Mouse (Mus musculus): ENCODE measurements around the gene Mapre3. TPM values are rescaled to one million over a fixed set of nuclear protein-coding genes. Genes with fewer than 3 reads are reported as not detected.

Gene Mapre3
- total RNA-seq, 2 experiments from 2014 or later: 210 to 224 TPM

DNA sequence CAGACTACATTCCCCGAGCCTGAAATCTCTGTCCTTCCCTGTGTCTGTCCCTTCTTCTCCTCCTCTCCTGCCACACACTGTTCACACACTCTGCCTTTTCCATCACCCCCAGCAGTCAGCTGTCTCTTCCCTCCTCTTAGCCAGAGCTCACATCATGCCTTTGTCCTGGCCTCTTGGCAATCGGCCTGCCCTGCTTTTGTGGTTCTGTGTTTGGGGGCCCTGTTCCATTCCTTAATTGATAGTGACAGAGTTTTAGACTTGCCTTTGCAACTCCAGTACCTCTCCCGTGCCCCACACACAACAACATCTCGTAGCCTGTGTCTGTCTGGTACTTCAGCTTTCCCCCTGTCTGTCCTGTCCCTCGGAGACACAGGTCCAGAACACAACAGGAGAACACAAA is 97.7 kb downstream of the Mapre3 start:
- no peak for DNase-seq (ENCODE audit: low spot score in 2 of 2)
- intact Hi-C loops (cut with DNase I): no loop called here

DNA sequence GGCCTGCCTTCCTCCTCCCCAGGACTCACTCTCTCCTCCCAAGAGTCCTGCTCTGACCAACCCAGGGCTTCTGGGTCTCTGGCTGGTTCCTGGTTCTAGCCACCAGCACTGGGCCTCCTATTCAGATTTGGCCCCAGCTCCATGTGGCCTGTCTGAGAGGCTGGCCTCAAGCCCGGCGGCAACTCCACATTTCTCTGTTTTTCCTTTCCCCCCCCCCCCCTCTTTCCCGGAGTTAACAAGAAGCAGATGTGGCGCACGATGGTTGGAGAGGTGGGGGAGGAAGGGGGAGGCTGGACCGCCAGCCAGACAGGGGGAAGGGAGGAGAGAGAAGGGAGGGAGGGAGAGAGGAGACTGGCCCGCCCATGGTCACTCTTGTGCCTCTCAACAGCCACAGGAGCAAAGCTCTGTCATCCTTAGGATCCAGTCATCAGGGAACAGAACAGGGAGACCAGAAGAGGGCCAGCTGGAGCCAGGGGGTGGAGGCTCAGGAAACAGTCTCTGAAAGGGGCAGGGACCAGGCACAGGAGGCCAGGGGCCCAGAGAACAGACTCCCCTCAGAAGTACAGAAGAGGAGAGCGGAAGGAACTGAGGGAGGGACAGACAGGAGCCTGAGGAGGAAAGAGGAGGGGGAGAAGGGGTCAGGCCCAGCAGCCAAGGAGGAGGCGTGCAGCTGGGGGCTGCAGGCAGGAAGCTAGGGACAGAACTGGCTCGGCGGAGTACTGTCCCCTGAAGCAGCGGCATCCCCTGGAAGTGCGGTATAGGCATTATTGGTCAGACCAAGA is 98.8 kb downstream of the Mapre3 start, which contains the start of gene Emilin1:
Gene Emilin1, plus strand, starts transcription at position 343 of the 782 bp plus-strand sequence.
- no peak for DNase-seq (ENCODE audit: low spot score in 2 of 2)
- intact Hi-C loops (cut with DNase I): no loop called here

- no peak for DNase-seq (ENCODE audit: low spot score in 2 of 2)
- intact Hi-C loops (cut with DNase I): no loop called here
Observed at GRCm38 (mm10) chr5:30914101-30914635, 99.7 kb downstream of the Mapre3 start.

- no peak for DNase-seq (ENCODE audit: low spot score in 2 of 2)
- intact Hi-C loops (cut with DNase I): no loop called here
Observed at GRCm38 (mm10) chr5:30914849-30915248, 100.4 kb downstream of the Mapre3 start.

GRCm38 (mm10) chr5:30915456-30915855 is 101.0 kb downstream of the Mapre3 start:
- no peak for DNase-seq (ENCODE audit: low spot score in 2 of 2)
- intact Hi-C loops (cut with DNase I): no loop called here

Other genes starting within 250 kb of the Mapre3 start
- gene Kcnk3, start 226.5 kb upstream of the Mapre3 start, total RNA-seq (2021): 10 to 100 TPM; 21.3 to 21.6 TPM
- gene Slc35f6, start 166.7 kb upstream of the Mapre3 start, total RNA-seq (2021): 10 to 100 TPM; 40.5 to 40.9 TPM
- 1 to 10 TPM; 6.7 to 8.0 TPM for gene Cenpa, start 147.9 kb upstream of the Mapre3 start, total RNA-seq (2021)
- 10 to 100 TPM; 27.7 to 31.5 TPM for gene Dpysl5, start 103.1 kb upstream of the Mapre3 start, total RNA-seq (2021)
- 10 to 100 TPM; 65.5 to 71.3 TPM for gene Tmem214, start 53.4 kb downstream of the Mapre3 start, total RNA-seq (2021)
- 10 to 100 TPM; 14.3 to 17.8 TPM for gene Agbl5, start 74.1 kb downstream of the Mapre3 start, total RNA-seq (2021)
- 100 to 1,000 TPM in 1 of 2 experiments, 10 to 100 TPM in 1; 98.1 to 103 TPM for gene Ost4, start 93.1 kb downstream of the Mapre3 start, total RNA-seq (2021)
- gene Emilin1, start 98.8 kb downstream of the Mapre3 start, total RNA-seq (2021): 1 to 10 TPM; 2.1 to 2.3 TPM
- gene Khk, start 106.8 kb downstream of the Mapre3 start, total RNA-seq (2021): 10 to 100 TPM; 15.1 to 15.9 TPM
- 10 to 100 TPM; 24.8 to 27.7 TPM for gene Cgref1, start 130.9 kb downstream of the Mapre3 start, total RNA-seq (2021)
- gene Preb, start 145.7 kb downstream of the Mapre3 start, total RNA-seq (2021): 100 to 1,000 TPM; 125 to 133 TPM
- gene Tcf23, start 154.0 kb downstream of the Mapre3 start, total RNA-seq (2021): under 1 TPM; 0.16 to 0.25 TPM
- gene Atraid, start 233.7 kb downstream of the Mapre3 start, total RNA-seq (2021): 10 to 100 TPM; 70.8 to 71.4 TPM
- gene Slc5a6, start 234.3 kb downstream of the Mapre3 start, total RNA-seq (2021): 10 to 100 TPM; 12.4 to 16.7 TPM
- gene Cad, start 240.1 kb downstream of the Mapre3 start, total RNA-seq (2021): 10 to 100 TPM; 17.4 to 25.5 TPM

All from left cerebral cortex, postnatal 25 days (tissue).